Mouse (Mus musculus) intestine, postnatal 0 days (tissue): ENCODE data around the gene Caml. TPM values are rescaled to one million over a fixed set of nuclear protein-coding genes. Genes with fewer than 3 reads are reported as not detected.
A peak's percentile ranks its signal among the peaks of the same experiment; 100 is the strongest.
"Not testable (repeated sequence)": the region's sequence is repeated elsewhere in the genome, so short reads cannot be mapped to it uniquely, and the experiment has no call there.

ENCODE experiments used
- ATAC-seq: fragments of 200-750 bp; cut with Nextera tagmentation; 2 replicates; pipeline ENCODE4 v1.8.0; 2017; ENCODE audit warnings: mild to moderate bottlenecking, moderate TSS enrichment, moderate library complexity
- H3K27ac ChIP-seq: fragments of 300-500 bp; sonication (generic); 2 replicates; pipeline ENCODE4 v1.5.1; 2014; ENCODE audit warnings: mild to moderate bottlenecking, low read depth, low read length, moderate library complexity
- H3K27me3 ChIP-seq: fragments of 300-500 bp; sonication (generic); replicated peaks from 2 replicates; pipeline ENCODE4 v1.6.1; 2014; ENCODE audit warnings: low read length, mixed read lengths; ENCODE audit not compliant: control insufficient read depth, insufficient read depth
- H3K36me3 ChIP-seq: fragments of 300-500 bp; sonication (generic); 2 replicates; pipeline ENCODE4 v1.6.1; 2014; ENCODE audit warnings: mild to moderate bottlenecking, moderate library complexity; ENCODE audit not compliant: control insufficient read depth, insufficient read depth
- H3K4me1 ChIP-seq: fragments of 300-500 bp; sonication (generic); replicated peaks from 2 replicates; pipeline ENCODE4 v1.6.1; 2014; ENCODE audit warnings: antibody characterized with exemption, low read length, mixed read lengths; ENCODE audit not compliant: control insufficient read depth, insufficient read depth
- H3K4me2 ChIP-seq: fragments of 300-500 bp; sonication (generic); replicated peaks from 2 replicates; pipeline ENCODE4 v1.6.1; 2014; ENCODE audit warnings: low read depth, mild to moderate bottlenecking, moderate library complexity
- H3K4me3 ChIP-seq: fragments of 300-500 bp; sonication (generic); 2 replicates; pipeline ENCODE4 v1.5.1; 2014; ENCODE audit warnings: low read depth, low read length
- H3K9ac ChIP-seq: fragments of 300-500 bp; sonication (generic); 2 replicates; pipeline ENCODE4 v1.6.1; 2014; ENCODE audit warnings: mild to moderate bottlenecking, low read depth, low read length
- H3K9me3 ChIP-seq: fragments of 300-500 bp; sonication (generic); 2 replicates; pipeline ENCODE4 v1.6.1; 2016; ENCODE audit warnings: mixed run types; ENCODE audit not compliant: control insufficient read depth
- CTCF ChIP-seq: sonication (generic); IDR thresholded peaks from 2 replicates; pipeline ENCODE4 v1.5.1; 2016; ENCODE audit warnings: low read depth, mild to moderate bottlenecking, control low read depth, antibody characterized with exemption, moderate library complexity
- WGBS: fragments of 180-500 bp; shearing (Covaris S2); extraction: QIAGEN DNeasy Blood & Tissue Kit; methylation state at CpG from one replicate; pipeline ENCODE4 v1.1.7; 2014; 5-methylcytosine and 5-hydroxymethylcytosine counted together
- polyA plus RNA-seq: library from polyadenylated mRNA; unstranded; fragments of >200 nt; fragmentation: Nextera tagmentation; extraction: Ambion mirVana; gene quantifications from 2 replicates; pipeline ENCODE4 v1.2.1, GENCODE M21; 2015

Gene Caml
- 24.8 and 26.9 TPM in 2 replicates for polyA plus RNA-seq

DNA sequence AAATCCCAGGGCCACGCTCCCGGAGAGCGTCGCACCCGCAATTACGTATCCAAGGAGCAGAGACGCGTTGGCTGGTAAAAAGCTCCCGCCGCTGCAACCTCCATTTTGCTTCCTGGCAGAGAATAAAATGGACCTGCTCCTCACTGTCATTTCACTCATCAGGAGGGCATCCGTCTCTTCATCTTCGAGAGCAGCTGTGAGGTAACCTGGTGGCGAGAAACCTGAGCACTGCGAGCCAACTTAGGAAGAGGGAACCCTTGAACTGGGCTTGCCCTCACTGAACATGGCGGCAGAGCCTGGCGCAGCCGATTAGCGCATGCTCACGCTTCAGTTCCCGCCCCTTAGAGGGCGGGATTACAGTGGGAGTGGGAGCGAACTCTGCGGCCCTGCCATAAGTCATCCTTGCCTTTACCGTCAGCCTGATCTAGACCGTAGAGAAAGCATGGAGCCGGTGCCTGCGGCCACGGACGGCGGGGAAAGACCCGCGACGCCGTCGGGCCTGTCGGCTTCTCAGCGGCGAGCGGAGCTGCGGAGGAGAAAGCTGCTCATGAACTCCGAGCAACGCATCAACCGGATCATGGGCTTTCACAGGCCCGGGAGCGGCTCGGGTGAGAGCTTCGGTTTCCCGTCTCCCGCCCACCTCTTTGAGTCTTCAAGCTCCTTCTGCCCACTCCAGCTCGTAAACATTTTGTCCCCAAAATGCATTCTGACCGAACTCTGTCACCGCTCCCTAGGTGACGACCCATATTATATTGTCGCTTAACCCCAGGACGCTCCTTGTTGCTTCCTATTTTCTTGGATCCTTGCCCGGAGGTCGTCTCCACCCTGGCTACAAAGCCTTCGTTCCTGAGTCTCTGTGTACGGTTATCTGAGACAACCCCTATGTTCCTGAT lies at the start of gene Caml:
Gene Caml, plus strand, starts transcription at position 357 of the 893 bp plus-strand sequence.
- Histone ChIP-seq H3K9me3 (no peaks in the 10 kb centered on the region), H3K36me3 (peaks cover 14% of the 10 kb centered on the region; the same call in 1 of the 2 replicates), H3K4me3 (peak within 1 kb of the TSS; percentile 88), H3K27me3 (no peaks in the 10 kb centered on the region), H3K4me2 (peak within 1 kb of the TSS; percentile 80), H3K4me1 (no peaks in the 10 kb centered on the region), H3K27ac (peak within 1 kb of the TSS; percentile 58), H3K9ac (peak within 1 kb of the TSS; percentile 84)
- ATAC-seq, result peak; percentile 97
- under 1% methylated on average over 59 of the region's 59 CpGs for WGBS
- no peak; the same call in 1 of the 2 replicates for TF ChIP-seq CTCF

DNA sequence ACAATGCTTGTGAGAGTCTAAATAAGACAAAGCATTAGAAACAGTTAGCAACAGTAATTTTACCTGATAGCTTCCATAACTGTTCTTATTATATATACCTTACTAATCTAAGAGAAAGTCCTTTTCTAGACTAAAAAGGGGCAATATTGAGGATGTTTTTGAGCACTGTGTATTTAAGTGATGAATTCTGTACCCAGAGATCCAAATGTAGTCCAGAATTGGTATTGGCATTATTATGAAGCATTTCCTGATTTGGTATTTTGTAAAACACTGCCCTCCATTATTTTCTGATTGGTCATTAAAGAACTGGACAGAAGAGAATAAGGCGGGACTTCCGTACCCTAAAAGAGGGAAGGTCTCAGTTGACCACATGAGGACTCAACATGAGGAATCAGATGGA lies 49.4 kb upstream of the Caml start, which contains the start of gene Tmed9:
Gene Tmed9, plus strand, starts transcription at position 301 of the 400 bp plus-strand sequence.
- Histone ChIP-seq H3K27ac (no peak within 1 kb of the TSS), H3K4me2 (no peak within 1 kb of the TSS), H3K9me3 (no peaks in the 10 kb centered on the region), H3K4me1 (no peaks in the 10 kb centered on the region), H3K4me3 (no peak within 1 kb of the TSS), H3K36me3 (no peaks in the 10 kb centered on the region), H3K9ac (no peak within 1 kb of the TSS), H3K27me3 (no peaks in the 10 kb centered on the region)
- no peak for ATAC-seq
- 96% methylated on average over 2 of the region's 2 CpGs for WGBS
- TF ChIP-seq CTCF, result no peak

DNA sequence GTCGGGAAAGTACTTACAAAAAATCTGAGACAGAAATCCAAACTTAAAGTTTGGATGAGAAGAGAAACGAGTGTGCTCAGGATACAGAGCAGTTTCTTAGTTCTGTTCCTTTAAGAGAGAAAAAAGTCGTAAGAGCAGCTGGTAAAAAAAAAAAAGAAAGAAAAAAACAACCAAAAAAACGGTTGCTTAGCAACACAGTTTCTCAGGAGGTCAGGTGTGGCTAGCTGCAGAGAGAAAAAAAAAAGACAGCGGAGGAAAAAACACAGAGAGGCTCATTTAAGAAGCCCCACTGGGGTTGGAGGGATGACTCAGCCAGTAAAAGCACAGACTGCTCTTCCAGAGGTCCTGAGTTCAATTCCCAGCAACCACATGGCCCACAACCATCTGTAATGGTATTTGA lies 48.5 kb upstream of the Caml start:
- ATAC-seq, result no peak
- Histone ChIP-seq H3K9me3 (peaks cover 2% of the 10 kb centered on the region; the same call in 1 of the 2 replicates), H3K4me1 (no peaks in the 10 kb centered on the region), H3K4me2 (no peak overlapping the region), H3K27ac (no peak overlapping the region), H3K9ac (no peak overlapping the region), H3K4me3 (no peak overlapping the region), H3K27me3 (no peaks in the 10 kb centered on the region), H3K36me3 (no peaks in the 10 kb centered on the region)
- WGBS, result 70% methylated on average over 5 of the region's 5 CpGs
- TF ChIP-seq CTCF, result no peak

DNA sequence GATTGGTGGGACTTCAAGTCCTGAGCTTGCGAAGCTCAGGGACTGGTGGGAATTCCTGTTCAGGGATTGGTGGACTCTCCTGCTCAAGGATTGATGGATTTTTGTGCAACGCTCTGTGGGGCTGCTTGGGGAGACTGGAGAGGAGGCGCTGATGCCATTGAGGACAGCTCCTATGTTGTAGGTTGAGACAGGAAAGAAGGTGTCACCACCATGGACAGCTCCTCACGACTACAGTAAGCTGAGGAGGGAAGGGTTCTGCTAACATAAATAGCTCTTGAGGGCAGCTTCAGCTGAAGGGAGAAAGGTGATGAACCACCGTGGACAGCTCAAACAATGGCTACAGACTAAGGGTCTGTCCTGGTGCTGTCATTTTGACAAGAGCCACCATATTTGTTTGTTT lies 46.9 kb upstream of the Caml start:
- H3K9ac ChIP-seq, result no peak overlapping the region
- no peaks in the 10 kb centered on the region for H3K4me1 ChIP-seq
- H3K9me3 ChIP-seq, result peaks cover 2% of the 10 kb centered on the region; the same call in 1 of the 2 replicates
- H3K4me3 ChIP-seq, result no peak overlapping the region
- H3K36me3 ChIP-seq, result no peaks in the 10 kb centered on the region
- H3K4me2 ChIP-seq, result no peak overlapping the region
- no peak for ATAC-seq
- H3K27ac ChIP-seq, result no peak overlapping the region
- H3K27me3 ChIP-seq, result no peaks in the 10 kb centered on the region
- 50% methylated on average over 5 of the region's 5 CpGs for WGBS
- no peak for TF ChIP-seq CTCF

DNA sequence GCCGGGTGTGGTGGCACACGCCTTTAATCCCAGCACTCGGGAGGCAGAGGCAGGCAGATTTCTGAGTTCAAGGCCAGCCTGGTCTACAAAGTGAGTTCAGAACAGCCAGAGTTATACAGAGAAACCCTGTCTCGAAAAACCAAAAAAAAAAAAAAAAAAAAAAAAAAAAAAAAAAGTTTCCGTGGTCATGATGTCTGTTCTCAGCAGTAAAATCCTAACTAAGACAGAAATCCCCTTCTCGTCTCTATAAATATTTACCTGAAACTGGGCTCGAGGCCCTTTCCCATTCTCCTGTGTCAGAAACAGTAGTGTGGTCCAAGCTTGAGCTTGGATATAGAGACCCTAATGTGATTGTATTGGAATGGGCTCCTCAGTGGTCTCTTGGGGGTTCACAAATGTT lies 45.9 kb upstream of the Caml start:
- H3K36me3 ChIP-seq, H3K4me3 ChIP-seq, H3K27me3 ChIP-seq, H3K27ac ChIP-seq, ATAC-seq, H3K9ac ChIP-seq, H3K9me3 ChIP-seq, H3K4me2 ChIP-seq, H3K4me1 ChIP-seq: not testable (repeated sequence)
- 78% methylated on average over 7 of the region's 7 CpGs for WGBS

DNA sequence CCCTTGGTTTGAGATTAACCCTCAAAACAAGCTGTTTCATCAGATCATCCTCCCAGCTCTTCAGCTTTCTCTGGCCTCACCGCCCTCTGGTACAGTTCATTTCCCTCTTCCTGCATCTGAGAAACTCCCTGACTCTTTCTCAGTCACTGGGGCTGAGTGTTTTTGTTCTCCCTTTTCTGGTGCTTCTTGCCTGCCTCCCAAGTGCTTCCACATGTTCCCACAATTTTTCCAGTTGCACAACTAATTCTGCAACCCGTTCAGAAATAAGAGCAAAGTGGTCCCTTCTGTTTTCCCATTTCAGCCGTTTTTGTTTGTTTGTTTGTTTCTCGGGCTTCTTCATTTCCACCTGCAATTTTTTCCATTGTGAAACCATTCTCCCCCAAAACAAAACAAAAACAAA lies 44.7 kb upstream of the Caml start:
- H3K27ac ChIP-seq, result no peak overlapping the region
- H3K4me3 ChIP-seq, result no peak overlapping the region
- WGBS, result 74% methylated on average over 4 of the region's 4 CpGs
- peaks cover 2% of the 10 kb centered on the region; the same call in 1 of the 2 replicates for H3K9me3 ChIP-seq
- no peaks in the 10 kb centered on the region for H3K4me1 ChIP-seq
- no peak overlapping the region for H3K9ac ChIP-seq
- no peak overlapping the region for H3K4me2 ChIP-seq
- no peak for TF ChIP-seq CTCF
- no peak for ATAC-seq
- H3K36me3 ChIP-seq, result no peaks in the 10 kb centered on the region
- H3K27me3 ChIP-seq, result no peaks in the 10 kb centered on the region
